Mouse (Mus musculus) E14TG2a.4 (cell line): ENCODE results near the gene Fbp2.

Experiments used
- CTCF ChIP-seq: conservative IDR thresholded peaks from 2 replicates; pipeline ENCODE4 v1.5.1; 2014; ENCODE audit warnings: low read length
- NANOG ChIP-seq: IDR thresholded peaks from 2 replicates; pipeline ENCODE4 v1.6.1; 2014; ENCODE audit warnings: borderline replicate concordance, low read length, mixed read lengths
- POU5F1 ChIP-seq: IDR thresholded peaks from 2 replicates; pipeline ENCODE4 v1.6.1; 2014; ENCODE audit warnings: low read length, borderline replicate concordance

DNA sequence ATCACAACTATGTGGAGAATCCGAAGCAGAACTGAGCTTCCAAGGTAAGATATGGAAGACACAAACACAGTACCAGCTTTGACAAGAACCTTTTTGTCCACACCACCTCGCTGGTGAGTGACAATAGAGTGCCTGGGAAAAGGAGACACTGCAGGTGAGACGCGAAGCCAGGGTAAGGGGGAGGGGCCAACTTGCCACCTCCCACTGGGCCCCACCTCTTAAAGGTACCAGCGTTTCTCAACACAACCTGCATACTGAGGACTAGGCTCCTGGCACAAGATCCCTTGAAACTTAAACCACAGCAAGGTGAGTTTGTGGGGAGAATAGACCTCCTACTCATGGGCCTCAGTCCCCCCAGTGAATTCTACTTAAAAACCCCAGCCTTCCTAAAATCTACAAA, 19.0 kb upstream of the Fbp2 start:
- no peak for TF ChIP-seq CTCF
- TF ChIP-seq POU5F1 = no peak
- TF ChIP-seq NANOG = no peak
